Mouse (Mus musculus) forebrain, postnatal 0 days (tissue): ENCODE results near the gene Hmx1. TPM values are rescaled to one million over a fixed set of nuclear protein-coding genes. Genes with fewer than 3 reads are reported as not detected.

ENCODE experiments used
- ATAC-seq: fragments of 200-750 bp; cut with Nextera tagmentation; 2 replicates; pipeline ENCODE4 v1.8.0; 2017; ENCODE audit warnings: mild to moderate bottlenecking, moderate library complexity
- DNase-seq: peaks from one replicate; pipeline ENCODE4 v3.0.0-alpha.2; 2015
- H3K27ac ChIP-seq: fragments of 300-500 bp; sonication (generic); 2 replicates; pipeline ENCODE4 v1.5.1; 2014; ENCODE audit warnings: low read depth, mild to moderate bottlenecking, antibody characterized with exemption, low read length, moderate library complexity, mixed read lengths
- H3K27me3 ChIP-seq: fragments of 300-500 bp; sonication (generic); 2 replicates; pipeline ENCODE4 v1.6.1; 2014; ENCODE audit warnings: mild to moderate bottlenecking, low read length, mixed read lengths; ENCODE audit not compliant: insufficient read depth
- H3K36me3 ChIP-seq: fragments of 300-500 bp; sonication (generic); 2 replicates; pipeline ENCODE4 v1.6.1; 2014; ENCODE audit warnings: mild to moderate bottlenecking, moderate library complexity; ENCODE audit not compliant: insufficient read depth
- H3K4me1 ChIP-seq: fragments of 300-500 bp; sonication (generic); 2 replicates; pipeline ENCODE4 v1.6.1; 2014; ENCODE audit warnings: antibody characterized with exemption; ENCODE audit not compliant: insufficient read depth
- H3K4me2 ChIP-seq: fragments of 300-500 bp; sonication (generic); 2 replicates; pipeline ENCODE4 v1.6.1; 2014; ENCODE audit warnings: low read depth, mild to moderate bottlenecking, moderate library complexity
- H3K4me3 ChIP-seq: fragments of 300-500 bp; sonication (generic); 2 replicates; pipeline ENCODE4 v1.5.1; 2014; ENCODE audit warnings: low read depth, low read length, mixed read lengths
- H3K9ac ChIP-seq: fragments of 300-500 bp; sonication (generic); 2 replicates; pipeline ENCODE4 v1.6.1; 2014; ENCODE audit warnings: mild to moderate bottlenecking
- H3K9me3 ChIP-seq: fragments of 300-500 bp; sonication (generic); 2 replicates; pipeline ENCODE4 v1.6.1; 2016; ENCODE audit warnings: low read length
- CTCF ChIP-seq: sonication (generic); IDR thresholded peaks from 2 replicates; pipeline ENCODE4 v1.5.1; 2016; ENCODE audit warnings: antibody characterized with exemption, control low read depth, low read depth
- WGBS: fragments of 180-500 bp; shearing (Covaris S2); extraction: QIAGEN DNeasy Blood & Tissue Kit; methylation state at CpG from one replicate; pipeline ENCODE4 v1.1.7; 2014; 5-methylcytosine and 5-hydroxymethylcytosine counted together
- polyA plus RNA-seq: library from polyadenylated mRNA; unstranded; fragments of >200 nt; fragmentation: Nextera tagmentation; extraction: Ambion mirVana; gene quantifications from 2 replicates; pipeline ENCODE4 v1.2.1, GENCODE M21; 2015
- total RNA-seq: library from RNA; depleted of rRNA; stranded (reverse); fragments of >200 nt; gene quantifications from 2 replicates; pipeline ENCODE4 v1.2.3, GENCODE M21; 2014; rRNA removed

The Hmx1 gene
- total and polyA plus RNA-seq, 2 experiments from 2014 or later = 1.1 TPM; not detected in 1

DNA sequence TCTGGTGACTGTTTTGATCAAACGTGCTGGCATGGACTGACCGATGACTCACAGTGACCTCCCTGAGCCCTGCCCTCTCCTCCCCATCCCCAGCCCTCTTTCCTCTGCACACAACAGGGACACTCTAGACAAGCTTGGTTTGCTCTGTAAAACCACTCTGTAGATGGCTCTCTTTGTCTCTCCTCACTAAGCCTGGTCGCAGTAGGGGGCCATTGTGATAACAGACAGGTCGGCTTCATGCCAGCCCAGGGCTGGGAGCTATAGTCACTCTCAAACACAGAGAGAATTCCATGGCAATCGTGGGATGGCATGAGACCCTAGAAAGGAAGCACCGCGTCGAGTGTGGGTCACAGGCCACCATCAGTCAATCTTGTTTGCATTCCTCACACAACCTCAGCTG is 51.6 kb downstream of the Hmx1 start:
- ATAC-seq (no peak; the same call in 1 of the 2 replicates), DNase-seq (no peak)
- H3K9me3 ChIP-seq = no peaks in the 10 kb centered on the region
- 48% methylated on average over 8 of the region's 8 CpGs for WGBS
- H3K4me3 ChIP-seq = no peak overlapping the region
- no peaks in the 10 kb centered on the region for H3K36me3 ChIP-seq
- no peak overlapping the region for H3K27ac ChIP-seq
- TF ChIP-seq CTCF = no peak
- no peak overlapping the region for H3K9ac ChIP-seq
- H3K4me1 ChIP-seq = no peaks in the 10 kb centered on the region
- H3K4me2 ChIP-seq = no peak overlapping the region
- no peaks in the 10 kb centered on the region for H3K27me3 ChIP-seq

DNA sequence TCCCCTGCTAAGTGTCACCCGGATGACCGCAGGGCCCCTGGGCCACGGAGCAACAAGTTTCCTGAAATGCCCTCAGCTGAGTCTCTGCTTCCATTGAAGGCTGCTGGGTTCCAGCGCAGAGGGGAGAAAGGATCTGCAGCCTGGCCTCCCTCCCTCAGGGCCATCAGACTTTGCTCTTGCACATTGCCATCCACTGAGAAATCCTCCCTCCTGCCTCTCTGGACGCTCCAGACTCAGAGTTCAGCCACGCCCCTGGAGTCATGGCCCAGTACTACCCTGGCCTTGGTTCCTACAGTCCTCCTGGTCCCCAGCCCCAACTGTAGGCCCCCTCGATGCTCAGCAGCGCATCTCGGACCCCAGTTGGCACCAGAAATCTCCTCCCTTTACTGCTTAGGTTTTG is 52.5 kb downstream of the Hmx1 start:
- Histone ChIP-seq H3K4me1 (no peaks in the 10 kb centered on the region), H3K4me3 (no peak overlapping the region), H3K36me3 (no peaks in the 10 kb centered on the region), H3K4me2 (no peak overlapping the region), H3K9me3 (no peaks in the 10 kb centered on the region), H3K27me3 (no peaks in the 10 kb centered on the region), H3K27ac (no peak overlapping the region), H3K9ac (no peak overlapping the region)
- ATAC-seq (no peak), DNase-seq (no peak)
- WGBS = 81% methylated on average over 9 of the region's 9 CpGs
- no peak for TF ChIP-seq CTCF

DNA sequence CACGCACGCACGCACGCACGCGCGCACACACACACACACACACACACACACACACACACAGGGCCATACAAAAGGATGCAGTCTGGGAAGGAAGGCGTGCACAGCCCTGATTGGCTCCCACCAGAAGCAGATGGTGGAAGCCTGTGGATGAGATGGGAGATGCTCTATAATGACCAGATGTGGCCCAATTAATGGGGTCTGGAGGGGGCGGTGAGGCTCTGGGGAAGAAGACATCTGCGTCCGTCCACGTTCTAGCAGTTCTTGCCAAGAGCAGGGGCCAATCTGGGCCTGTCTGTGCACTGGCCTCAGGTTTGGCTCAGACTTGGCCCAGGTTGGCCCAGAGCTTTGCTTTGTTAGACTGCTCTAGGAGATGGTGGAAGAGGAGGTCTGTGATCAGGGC is 55.8 kb downstream of the Hmx1 start:
- 90% methylated on average over 9 of the region's 12 CpGs for WGBS
- no peak for TF ChIP-seq CTCF
- H3K9me3 ChIP-seq = no peaks in the 10 kb centered on the region
- H3K9ac ChIP-seq = no peak overlapping the region
- H3K36me3 ChIP-seq = no peaks in the 10 kb centered on the region
- DNase-seq (no peak), ATAC-seq (no peak)
- H3K4me2 ChIP-seq = no peak overlapping the region
- H3K27ac ChIP-seq = no peak overlapping the region
- no peaks in the 10 kb centered on the region for H3K27me3 ChIP-seq
- peaks cover 8% of the 10 kb centered on the region; the same call in 1 of the 2 replicates for H3K4me1 ChIP-seq
- no peak overlapping the region for H3K4me3 ChIP-seq

DNA sequence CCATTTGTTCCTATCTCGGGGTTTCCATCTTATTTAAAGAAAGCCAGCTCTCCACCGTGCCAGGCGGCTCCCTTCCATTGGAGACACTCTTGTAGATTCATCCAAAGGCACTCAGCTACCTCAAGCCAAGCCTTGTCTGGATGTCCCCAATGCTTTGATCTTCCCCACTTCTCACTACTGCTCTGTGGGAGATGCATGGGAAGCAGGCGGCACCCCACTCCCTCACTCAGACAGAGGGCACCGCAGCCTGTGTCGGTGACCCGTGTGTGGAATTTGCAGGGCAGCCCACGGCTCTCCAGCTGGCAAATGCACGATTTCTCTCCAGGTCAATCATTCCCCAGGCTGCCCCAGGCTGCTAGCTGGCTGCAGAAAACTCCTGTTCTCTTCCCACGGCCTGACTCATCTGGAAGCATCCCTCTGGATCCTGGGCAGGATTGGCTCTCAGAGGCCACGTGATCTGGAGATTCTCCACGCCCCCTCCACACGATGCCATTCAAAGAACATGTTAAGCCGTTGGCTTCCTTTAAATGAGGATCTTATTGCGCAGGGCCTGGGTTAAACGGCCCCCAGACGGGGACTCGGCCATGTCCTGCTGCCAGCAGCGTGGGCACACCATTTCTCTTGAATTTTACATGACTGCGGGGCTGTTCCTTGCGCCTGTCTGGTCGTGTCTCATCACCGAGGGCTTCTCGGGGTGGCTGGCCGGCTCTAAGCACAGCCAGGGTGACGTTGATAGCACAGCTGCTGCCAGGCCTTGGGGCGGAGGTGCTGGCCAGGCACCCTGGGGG is 58.9 kb downstream of the Hmx1 start:
- peak overlapping the region; percentile 15 for H3K4me3 ChIP-seq
- peak overlapping the region; percentile 54; the same call in 1 of the 2 replicates for H3K27ac ChIP-seq
- TF ChIP-seq CTCF = no peak
- no peaks in the 10 kb centered on the region for H3K36me3 ChIP-seq
- H3K27me3 ChIP-seq = no peaks in the 10 kb centered on the region
- peak overlapping the region; percentile 43 for H3K4me2 ChIP-seq
- peak; percentile 85 for DNase-seq
- no peaks in the 10 kb centered on the region for H3K9me3 ChIP-seq
- peak; percentile 97 for ATAC-seq
- WGBS = 14% methylated on average over 27 of the region's 27 CpGs
- H3K9ac ChIP-seq = peak overlapping the region; percentile 46
- peaks cover 8% of the 10 kb centered on the region; the same call in 1 of the 2 replicates for H3K4me1 ChIP-seq

Other genes with a start within 250 kb of the Hmx1 start
- 8.9 and 10.7 TPM in 2 replicates for gene Adra2c, start 110.8 kb upstream of the Hmx1 start, total RNA-seq
- 1.5 and 1.7 TPM in 2 replicates for gene Adra2c, start 110.8 kb upstream of the Hmx1 start, polyA plus RNA-seq
- gene Cpz, start 136.6 kb downstream of the Hmx1 start, total RNA-seq = 3.5 and 14.3 TPM in 2 replicates
- gene Cpz, start 136.6 kb downstream of the Hmx1 start, polyA plus RNA-seq = 1.8 and 2.2 TPM in 2 replicates
- gene Trmt44, start 186.0 kb downstream of the Hmx1 start, total RNA-seq = 10.6 and 12.3 TPM in 2 replicates
- gene Trmt44, start 186.0 kb downstream of the Hmx1 start, polyA plus RNA-seq = 2.7 and 3.5 TPM in 2 replicates
- 18.3 and 32.1 TPM in 2 replicates for gene Acox3, start 193.9 kb downstream of the Hmx1 start, total RNA-seq
- 12.5 and 13.4 TPM in 2 replicates for gene Acox3, start 193.9 kb downstream of the Hmx1 start, polyA plus RNA-seq